Mouse (Mus musculus) E14TG2a.4 (cell line): ENCODE data around the gene Cd24a.

Experiments
- H3K27me3 ChIP-seq: 2 replicates; pipeline ENCODE4 v1.6.1; 2014; ENCODE audit warnings: low read length, control low read depth; ENCODE audit not compliant: insufficient read depth
- H3K36me3 ChIP-seq: 2 replicates; pipeline ENCODE4 v1.6.1; 2014; ENCODE audit warnings: low read length, control low read depth; ENCODE audit not compliant: insufficient read depth
- H3K4me1 ChIP-seq: replicated peaks from 2 replicates; pipeline ENCODE4 v1.6.1; 2014; ENCODE audit warnings: low read depth, low read length, control low read depth
- H3K4me3 ChIP-seq: replicated peaks from 2 replicates; pipeline ENCODE4 v1.5.1; 2014; ENCODE audit warnings: mild to moderate bottlenecking, low read length
- H3K9me3 ChIP-seq: 2 replicates; pipeline ENCODE4 v1.6.1; 2014; ENCODE audit warnings: low read length, control low read depth
- CTCF ChIP-seq: conservative IDR thresholded peaks from 2 replicates; pipeline ENCODE4 v1.5.1; 2014; ENCODE audit warnings: low read length
- NANOG ChIP-seq: IDR thresholded peaks from 2 replicates; pipeline ENCODE4 v1.6.1; 2014; ENCODE audit warnings: borderline replicate concordance, low read length, mixed read lengths
- POU5F1 ChIP-seq: IDR thresholded peaks from 2 replicates; pipeline ENCODE4 v1.6.1; 2014; ENCODE audit warnings: low read length, borderline replicate concordance

Cd24a gene

DNA sequence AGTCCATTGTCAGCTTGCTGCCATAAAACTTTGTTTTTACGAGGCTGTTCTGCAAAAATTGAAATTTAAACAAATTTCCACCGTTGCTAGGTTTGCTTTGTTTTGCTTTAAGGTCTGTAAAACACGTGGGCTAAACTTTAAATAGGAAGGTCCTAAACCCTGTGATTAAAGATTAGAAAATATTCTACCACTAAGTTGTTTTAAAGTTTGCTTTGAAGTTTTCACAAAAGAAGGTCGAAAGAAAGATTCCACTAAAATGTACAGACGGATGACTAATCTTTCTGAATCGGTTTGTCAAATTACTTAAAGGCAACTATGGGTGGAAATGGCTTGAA is at the start of gene Cd24a:
Gene Cd24a (plus strand): TSS at position 288 of the 335 bp plus-strand sequence.
- TF ChIP-seq NANOG (no peak), CTCF (no peak), POU5F1 (no peak)
- no peaks in the 10 kb centered on the region for H3K36me3 ChIP-seq
- peaks cover 56% of the 10 kb centered on the region for H3K4me1 ChIP-seq
- peak within 1 kb of the TSS; percentile 84 for H3K4me3 ChIP-seq
- peaks cover 2% of the 10 kb centered on the region for H3K9me3 ChIP-seq
- H3K27me3 ChIP-seq = peaks cover 61% of the 10 kb centered on the region

DNA sequence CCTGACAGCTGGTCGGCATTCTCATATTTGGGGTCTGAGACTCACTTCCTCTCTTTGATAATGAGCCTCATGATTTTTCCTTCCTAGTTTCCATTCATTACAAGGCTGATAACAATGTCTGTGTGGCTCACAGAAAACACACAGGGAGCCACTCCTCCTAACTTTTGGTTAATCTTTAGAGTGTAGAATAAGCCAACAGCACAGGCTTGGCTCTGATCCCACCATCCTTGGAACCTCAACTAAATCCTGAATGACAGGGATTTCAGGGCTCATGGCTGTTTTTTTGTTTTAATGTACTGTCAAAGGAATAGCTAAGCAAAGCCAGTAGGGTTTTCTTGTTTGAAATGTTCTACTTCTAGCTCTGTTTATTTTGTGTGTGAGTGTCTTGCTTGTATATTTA is 43.7 kb upstream of the Cd24a start:
- no peaks in the 10 kb centered on the region for H3K9me3 ChIP-seq
- no peaks in the 10 kb centered on the region for H3K27me3 ChIP-seq
- no peak overlapping the region for H3K4me3 ChIP-seq
- H3K4me1 ChIP-seq = peaks cover 46% of the 10 kb centered on the region
- peaks cover 77% of the 10 kb centered on the region for H3K36me3 ChIP-seq
- TF ChIP-seq CTCF = no peak

DNA sequence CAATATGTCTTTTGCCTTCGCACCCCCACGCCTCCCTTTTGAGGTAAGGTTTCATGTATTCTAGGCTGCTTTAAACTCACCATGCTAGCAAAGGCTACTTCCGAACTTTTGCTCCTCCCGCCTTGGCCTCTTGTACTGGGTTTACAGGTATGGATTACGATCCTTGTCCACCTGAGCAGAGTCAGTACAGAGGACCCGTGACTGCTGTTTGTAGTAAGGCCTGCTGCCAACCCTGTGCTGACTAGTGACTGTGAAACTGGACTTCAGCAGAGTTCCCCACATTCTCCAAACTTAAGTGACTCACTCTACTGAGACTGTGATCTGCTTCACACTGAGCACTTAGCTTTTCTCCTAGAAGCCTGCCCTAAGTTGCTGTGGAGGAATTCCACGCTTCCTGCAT is 40.4 kb upstream of the Cd24a start:
- Histone ChIP-seq H3K4me1 (peaks cover 55% of the 10 kb centered on the region), H3K27me3 (no peaks in the 10 kb centered on the region), H3K36me3 (peaks cover 44% of the 10 kb centered on the region), H3K9me3 (no peaks in the 10 kb centered on the region), H3K4me3 (no peak overlapping the region)
- TF ChIP-seq CTCF (no peak), POU5F1 (no peak), NANOG (no peak)

DNA sequence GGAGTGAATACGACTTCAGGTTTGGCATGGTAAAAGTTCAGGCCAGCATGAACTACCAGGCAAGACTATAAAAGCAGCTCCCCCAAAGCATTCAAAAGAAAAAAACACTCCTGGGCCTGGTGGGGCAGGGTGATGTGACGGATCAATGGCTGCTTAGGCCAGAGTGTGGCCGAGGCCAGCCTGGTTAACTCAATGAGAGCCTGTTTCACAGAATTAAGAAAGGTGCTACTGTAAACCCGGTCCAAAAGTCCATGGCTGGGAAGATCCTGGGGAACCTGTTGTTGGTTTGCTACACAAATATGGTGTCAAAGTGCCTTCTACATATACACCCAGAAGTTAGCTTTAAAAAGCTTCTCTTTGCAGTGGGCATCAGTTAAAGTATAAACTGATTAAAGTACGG is 39.3 kb upstream of the Cd24a start:
- no peak overlapping the region for H3K4me3 ChIP-seq
- H3K9me3 ChIP-seq = no peaks in the 10 kb centered on the region
- H3K27me3 ChIP-seq = no peaks in the 10 kb centered on the region
- TF ChIP-seq POU5F1 (no peak), NANOG (no peak), CTCF (no peak)
- H3K4me1 ChIP-seq = peaks cover 55% of the 10 kb centered on the region
- H3K36me3 ChIP-seq = peaks cover 39% of the 10 kb centered on the region

DNA sequence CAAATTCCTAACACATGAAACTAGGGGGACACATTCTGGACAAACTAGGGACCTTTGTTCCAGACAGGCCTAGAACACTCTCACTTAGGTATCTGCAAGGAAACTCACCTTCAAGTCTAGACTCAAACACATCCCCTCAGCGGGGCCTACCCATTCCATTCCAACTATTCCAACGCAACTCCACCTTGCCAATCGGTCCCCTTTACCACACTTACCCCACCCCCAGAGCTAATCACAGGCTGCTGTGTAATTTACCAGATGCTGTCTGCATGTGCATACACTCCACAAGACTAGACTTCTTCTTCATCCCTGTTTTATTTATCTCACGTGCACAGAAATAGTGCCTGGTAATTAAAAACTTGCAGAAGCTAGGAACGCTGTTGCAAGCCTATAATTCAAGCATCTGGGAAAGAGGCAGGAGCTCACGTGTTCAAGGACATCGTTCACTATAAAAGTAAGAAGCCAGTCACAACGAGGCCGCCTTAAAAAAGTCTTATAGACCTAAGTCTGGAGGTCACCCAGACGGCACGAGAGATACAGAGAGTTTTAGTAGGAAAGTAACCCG is 38.3 kb upstream of the Cd24a start:
- TF ChIP-seq CTCF (no peak), NANOG (no peak), POU5F1 (no peak)
- no peaks in the 10 kb centered on the region for H3K27me3 ChIP-seq
- no peaks in the 10 kb centered on the region for H3K9me3 ChIP-seq
- H3K4me1 ChIP-seq = peaks cover 55% of the 10 kb centered on the region
- peaks cover 39% of the 10 kb centered on the region for H3K36me3 ChIP-seq
- H3K4me3 ChIP-seq = peak overlapping the region; percentile 99

DNA sequence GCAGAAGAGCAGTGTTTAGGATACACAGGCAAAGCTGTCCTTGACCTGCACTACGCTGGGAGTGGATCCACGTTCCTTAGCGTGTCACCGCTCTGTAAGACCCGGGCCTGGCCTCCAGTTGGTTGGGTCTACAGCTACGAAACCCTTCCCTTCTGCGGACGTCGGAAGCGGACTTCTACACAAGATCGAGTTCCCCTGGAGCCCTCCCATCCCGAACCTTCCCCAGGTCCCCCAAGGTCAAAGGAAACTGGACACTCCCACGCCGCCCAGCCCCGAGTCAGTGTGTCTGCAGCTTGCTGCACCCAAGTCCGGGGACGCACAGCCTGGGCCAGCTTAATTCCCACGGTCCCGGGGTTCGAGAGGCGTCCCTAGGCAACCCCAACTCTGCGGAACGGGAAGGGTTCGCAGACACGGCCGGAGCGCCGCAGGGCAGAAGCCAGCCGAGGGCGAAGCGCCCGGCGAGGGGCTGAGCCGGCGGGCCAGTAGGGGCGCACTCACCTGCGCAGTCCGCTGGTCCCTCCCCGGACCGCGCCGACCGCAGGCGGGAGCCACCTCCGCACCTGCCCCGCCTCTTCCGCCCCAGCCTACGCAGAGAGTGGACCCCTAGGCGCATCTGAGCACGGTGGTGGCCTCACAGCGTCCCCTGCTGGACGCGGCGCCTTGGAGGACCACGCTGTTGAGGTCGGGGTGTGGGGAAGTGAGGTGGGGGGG is 37.5 kb upstream of the Cd24a start, which contains the start of gene 1700021F05Rik:
Gene 1700021F05Rik (minus strand): TSS at position 553 of the 711 bp plus-strand sequence.
- H3K4me3 ChIP-seq = peak within 1 kb of the TSS; percentile 99
- peaks cover 35% of the 10 kb centered on the region for H3K36me3 ChIP-seq
- H3K27me3 ChIP-seq = no peaks in the 10 kb centered on the region
- no peaks in the 10 kb centered on the region for H3K9me3 ChIP-seq
- TF ChIP-seq NANOG = no peak
- no peak for TF ChIP-seq POU5F1
- no peak for TF ChIP-seq CTCF
- peaks cover 55% of the 10 kb centered on the region for H3K4me1 ChIP-seq

DNA sequence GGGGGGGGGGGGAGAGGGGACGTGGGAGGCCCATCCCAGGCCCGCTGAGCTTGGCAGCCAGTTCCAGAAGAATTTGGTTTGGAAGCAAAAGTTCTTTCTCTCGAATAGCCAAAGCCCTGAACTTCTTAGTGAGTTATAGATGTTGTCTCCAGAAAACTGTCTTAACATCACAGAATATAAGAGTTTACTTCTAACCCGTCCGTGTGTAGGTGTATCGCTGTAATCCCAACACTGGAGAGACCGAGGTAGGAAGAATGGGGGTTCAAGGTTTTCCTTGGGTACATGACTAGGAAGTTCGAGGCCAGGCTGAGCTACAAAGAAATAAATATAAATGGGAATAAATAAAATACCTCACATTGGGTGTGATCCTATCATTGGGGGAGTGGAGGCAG is 36.9 kb upstream of the Cd24a start:
- Histone ChIP-seq H3K27me3 (no peaks in the 10 kb centered on the region), H3K36me3 (peaks cover 30% of the 10 kb centered on the region), H3K4me1 (peaks cover 52% of the 10 kb centered on the region), H3K9me3 (no peaks in the 10 kb centered on the region), H3K4me3 (peak overlapping the region; percentile 48; the same call in 1 of the 2 replicates)
- TF ChIP-seq NANOG (no peak), POU5F1 (no peak), CTCF (no peak)

DNA sequence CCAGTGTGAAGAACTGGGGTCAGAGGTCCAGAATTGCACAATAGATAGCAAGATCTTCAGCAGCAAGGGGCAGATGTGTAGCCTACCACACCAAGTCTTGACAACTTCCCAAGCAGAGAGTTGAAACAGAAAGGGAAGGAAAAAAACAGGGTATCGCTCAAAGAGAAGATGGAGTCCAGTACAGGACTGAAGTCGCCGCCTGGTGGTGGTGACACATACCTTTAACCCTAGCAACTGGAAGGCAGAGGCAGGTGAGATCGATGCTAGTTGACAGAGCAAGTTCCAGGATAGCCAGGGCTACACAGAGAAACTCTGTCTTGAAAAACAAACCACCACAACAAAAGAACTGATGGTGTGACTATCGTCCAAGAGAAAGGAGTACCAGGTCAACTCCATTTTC is 28.7 kb upstream of the Cd24a start:
- Histone ChIP-seq H3K9me3 (peaks cover 7% of the 10 kb centered on the region), H3K4me1 (peaks cover 29% of the 10 kb centered on the region), H3K27me3 (no peaks in the 10 kb centered on the region), H3K36me3 (no peaks in the 10 kb centered on the region), H3K4me3 (no peak overlapping the region)
- TF ChIP-seq POU5F1 (no peak), NANOG (no peak), CTCF (peak; percentile 52)

DNA sequence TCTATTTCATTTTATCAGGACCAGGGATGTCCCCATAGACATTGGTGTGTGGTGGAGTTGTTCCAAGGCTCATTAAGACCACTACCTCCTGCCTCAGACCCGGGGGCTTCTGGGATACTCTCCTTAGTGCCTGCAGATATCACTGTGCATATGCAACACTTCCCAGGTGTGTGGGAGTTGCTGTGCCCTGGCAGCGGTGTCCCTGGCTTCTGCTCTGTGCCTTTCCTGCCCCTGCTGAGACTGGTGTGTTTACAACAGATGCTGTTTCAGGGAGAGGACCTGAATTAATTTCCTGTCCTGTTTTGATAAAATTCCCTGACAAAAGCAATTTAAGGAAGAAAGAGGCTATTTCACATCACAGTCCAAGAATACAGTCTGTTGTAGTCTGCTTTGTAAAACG is 27.2 kb upstream of the Cd24a start:
- peaks cover 29% of the 10 kb centered on the region for H3K4me1 ChIP-seq
- no peaks in the 10 kb centered on the region for H3K36me3 ChIP-seq
- TF ChIP-seq NANOG (no peak), POU5F1 (no peak), CTCF (no peak)
- H3K27me3 ChIP-seq = no peaks in the 10 kb centered on the region
- H3K9me3 ChIP-seq = peaks cover 7% of the 10 kb centered on the region
- H3K4me3 ChIP-seq = peak overlapping the region; percentile 30
